In the genomic region with DNA sequence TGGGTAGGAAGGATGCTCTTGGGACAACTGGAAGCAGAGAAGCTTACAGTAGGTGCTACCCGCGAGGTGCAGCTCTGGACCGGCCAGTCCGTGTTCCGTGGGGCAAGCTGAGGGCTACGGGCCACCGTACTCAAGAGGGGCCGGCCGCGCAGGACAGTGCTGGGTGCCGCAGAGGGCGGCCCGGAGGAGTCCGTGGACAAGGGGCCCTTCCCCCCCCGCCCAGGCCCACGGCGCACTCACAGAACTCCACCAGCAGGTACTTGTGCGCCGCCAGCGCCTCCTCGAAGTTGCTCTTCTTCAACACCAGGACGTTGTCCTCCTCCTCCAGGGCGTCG, we compare ENCODE assay signal across 8 mouse cellular contexts. TPM values are rescaled to one million over a fixed set of nuclear protein-coding genes. Genes with fewer than 3 reads are reported as not detected.
DNase-seq lines count a peak whose midpoint lies in the region; ATAC-seq and TF ChIP-seq lines count a peak whose summit lies in the region.

No protein-coding gene starts in this region.

- H3K9me3 ChIP-seq in lung, embryonic 15.5 days = no peaks in the 10 kb centered on the region
- no peaks in the 10 kb centered on the region for H3K9me3 ChIP-seq in limb, embryonic 10.5 days (replicated peaks)
- H3K9me3 ChIP-seq in neural tube, embryonic 15.5 days (replicated peaks) = no peaks in the 10 kb centered on the region

- peak overlapping the region; percentile 93 for H3K27ac ChIP-seq in lung, embryonic 15.5 days
- H3K27ac ChIP-seq in embryonic fibroblast, embryonic 13.5 days (ENCODE audit: insufficient read depth, low read length) = 0 out of 2 replicates have a peak overlapping the region, but pooled peaks have one; percentile 30
- H3K27ac ChIP-seq in limb, embryonic 10.5 days = peak overlapping the region; percentile 94
- H3K27ac ChIP-seq in neural tube, embryonic 15.5 days (replicated peaks) = peak overlapping the region; percentile 91

- WGBS in lung, embryonic 15.5 days = 0% methylated on average over 23 of the region's 24 CpGs
- 0% methylated on average over 24 of the region's 24 CpGs for WGBS in limb, embryonic 10.5 days
- WGBS in neural tube, embryonic 15.5 days = under 1% methylated on average over 20 of the region's 24 CpGs

- H3K9ac ChIP-seq in lung, embryonic 15.5 days = peak overlapping the region; percentile 94
- H3K9ac ChIP-seq in neural tube, embryonic 15.5 days (replicated peaks) = peak overlapping the region; percentile 82

- intact Hi-C loops in gastrocnemius, postnatal 36 days (cut with DNase I) = no loop called here

- peaks cover 40% of the 10 kb centered on the region for H3K36me3 ChIP-seq in lung, embryonic 15.5 days
- peaks cover 55% of the 10 kb centered on the region for H3K36me3 ChIP-seq in limb, embryonic 10.5 days
- H3K36me3 ChIP-seq in neural tube, embryonic 15.5 days = peaks cover 37% of the 10 kb centered on the region

- peak overlapping the region; percentile 88 for H3K4me3 ChIP-seq in lung, embryonic 15.5 days
- H3K4me3 ChIP-seq in embryonic fibroblast, embryonic 13.5 days (ENCODE audit: insufficient read depth, low read length) = peak overlapping the region; percentile 98
- H3K4me3 ChIP-seq in limb, embryonic 10.5 days = peak overlapping the region; percentile 100
- H3K4me3 ChIP-seq in neural tube, embryonic 15.5 days (replicated peaks) = peak overlapping the region; percentile 83

- peaks cover 21% of the 10 kb centered on the region for H3K4me1 ChIP-seq in lung, embryonic 15.5 days
- peaks cover 8% of the 10 kb centered on the region; the same call in 1 of the 2 replicates for H3K4me1 ChIP-seq in embryonic fibroblast, embryonic 13.5 days (ENCODE audit: control insufficient read depth, insufficient read depth, low read length)
- peaks cover 21% of the 10 kb centered on the region for H3K4me1 ChIP-seq in limb, embryonic 10.5 days
- H3K4me1 ChIP-seq in neural tube, embryonic 15.5 days = peaks cover 28% of the 10 kb centered on the region

- ATAC-seq in lung, embryonic 15.5 days (ENCODE audit: borderline replicate concordance, extremely low read depth, low FRiP score, low TSS enrichment) = peak; percentile 32
- ATAC-seq in neural tube, embryonic 15.5 days (ENCODE audit: low FRiP score) = peak; percentile 37; the same call in 1 of the 2 replicates

- H3K4me2 ChIP-seq in lung, embryonic 15.5 days = peak overlapping the region; percentile 70
- H3K4me2 ChIP-seq in neural tube, embryonic 15.5 days = peak overlapping the region; percentile 82

- H3K27me3 ChIP-seq in lung, embryonic 15.5 days = no peaks in the 10 kb centered on the region
- H3K27me3 ChIP-seq in limb, embryonic 10.5 days (ENCODE audit: low read depth, poor library complexity, severe bottlenecking) = no peaks in the 10 kb centered on the region
- no peaks in the 10 kb centered on the region for H3K27me3 ChIP-seq in neural tube, embryonic 15.5 days (replicated peaks)

- TF ChIP-seq POLR2A in embryonic fibroblast, embryonic 13.5 days (IDR thresholded peaks at IDR 0.05; ENCODE audit: low read depth, low read length) = no peak

- DNase-seq in lung, postnatal 4 days = no peak
- no peak for DNase-seq in limb, embryonic 10.5 days (ENCODE audit: low spot score)
- no peak for DNase-seq in embryo, embryonic 11 days
- DNase-seq in gastrocnemius, postnatal 36 days = no peak
- DNase-seq in gastrocnemius, adult 18-20 months (ENCODE audit: low spot score) = no peak

- no peak for TF ChIP-seq CTCF in embryonic fibroblast, embryonic 13.5 days (IDR thresholded peaks at IDR 0.05; ENCODE audit: borderline replicate concordance, insufficient read depth, low read length)

RNA-seq across cellular contexts. Expression of a gene that starts 0.7 kb away (rescaled TPM):
- 847 and 883 TPM in 2 replicates for polyA plus RNA-seq in lung, embryonic 15.5 days (2015; fragmentation: Nextera tagmentation; extraction: Ambion mirVana)
- polyA plus RNA-seq in embryonic fibroblast, embryonic 13.5 days (2011; ENCODE audit: insufficient read length, low read depth, missing spikeins) = 846 and 907 TPM in 2 replicates
- polyA plus RNA-seq in limb, embryonic 10.5 days (2016; fragmentation: Nextera tagmentation; extraction: Ambion mirVana) = 613 and 656 TPM in 2 replicates
- 282 and 351 TPM in 2 replicates for polyA plus RNA-seq in neural tube, embryonic 15.5 days (2015; fragmentation: Nextera tagmentation; extraction: Ambion mirVana)
- total RNA-seq in gastrocnemius, postnatal 36 days (2021) = 100 to 1,000 TPM; 174 to 203 TPM
- 100 to 1,000 TPM; 188 to 221 TPM for total RNA-seq in gastrocnemius, adult 18-20 months (2021)

RNA-seq across cellular contexts. Expression of a gene that starts 9.0 kb away (rescaled TPM):
- polyA plus RNA-seq in lung, embryonic 15.5 days (2015; fragmentation: Nextera tagmentation; extraction: Ambion mirVana) = 697 and 699 TPM in 2 replicates
- polyA plus RNA-seq in embryonic fibroblast, embryonic 13.5 days (2011; ENCODE audit: insufficient read length, low read depth, missing spikeins) = 500 and 534 TPM in 2 replicates
- polyA plus RNA-seq in limb, embryonic 10.5 days (2016; fragmentation: Nextera tagmentation; extraction: Ambion mirVana) = 742 and 814 TPM in 2 replicates
- 488 and 542 TPM in 2 replicates for polyA plus RNA-seq in neural tube, embryonic 15.5 days (2015; fragmentation: Nextera tagmentation; extraction: Ambion mirVana)
- total RNA-seq in gastrocnemius, postnatal 36 days (2021) = 10 to 100 TPM; 73.1 to 77.1 TPM
- total RNA-seq in gastrocnemius, adult 18-20 months (2021) = 10 to 100 TPM; 71.0 to 89.8 TPM

RNA-seq across cellular contexts. Expression of a gene that starts 21.5 kb away (rescaled TPM):
- 0.65 and 1.7 TPM in 2 replicates for polyA plus RNA-seq in lung, embryonic 15.5 days (2015; fragmentation: Nextera tagmentation; extraction: Ambion mirVana)
- polyA plus RNA-seq in embryonic fibroblast, embryonic 13.5 days (2011; ENCODE audit: insufficient read length, low read depth, missing spikeins) = not detected in 2 replicates
- 0.25 and 0.26 TPM in 2 replicates for polyA plus RNA-seq in limb, embryonic 10.5 days (2016; fragmentation: Nextera tagmentation; extraction: Ambion mirVana)
- polyA plus RNA-seq in neural tube, embryonic 15.5 days (2015; fragmentation: Nextera tagmentation; extraction: Ambion mirVana) = 0.69 and 14.1 TPM in 2 replicates
- 100 to 1,000 TPM; 153 to 173 TPM for total RNA-seq in gastrocnemius, postnatal 36 days (2021)
- total RNA-seq in gastrocnemius, adult 18-20 months (2021) = 100 to 1,000 TPM; 140 to 577 TPM

RNA-seq across cellular contexts. Expression of a gene that starts 22.9 kb away (rescaled TPM):
- 205 and 209 TPM in 2 replicates for polyA plus RNA-seq in lung, embryonic 15.5 days (2015; fragmentation: Nextera tagmentation; extraction: Ambion mirVana)
- polyA plus RNA-seq in embryonic fibroblast, embryonic 13.5 days (2011; ENCODE audit: insufficient read length, low read depth, missing spikeins) = 65.4 and 90.1 TPM in 2 replicates
- 223 and 235 TPM in 2 replicates for polyA plus RNA-seq in limb, embryonic 10.5 days (2016; fragmentation: Nextera tagmentation; extraction: Ambion mirVana)
- polyA plus RNA-seq in neural tube, embryonic 15.5 days (2015; fragmentation: Nextera tagmentation; extraction: Ambion mirVana) = 229 and 235 TPM in 2 replicates
- 10 to 100 TPM; 19.9 to 23.8 TPM for total RNA-seq in gastrocnemius, postnatal 36 days (2021)
- total RNA-seq in gastrocnemius, adult 18-20 months (2021) = 10 to 100 TPM; 18.4 to 22.7 TPM

RNA-seq across cellular contexts. Expression of a gene that starts 25.8 kb away (rescaled TPM):
- polyA plus RNA-seq in lung, embryonic 15.5 days (2015; fragmentation: Nextera tagmentation; extraction: Ambion mirVana) = 511 and 543 TPM in 2 replicates
- polyA plus RNA-seq in embryonic fibroblast, embryonic 13.5 days (2011; ENCODE audit: insufficient read length, low read depth, missing spikeins) = 112 and 150 TPM in 2 replicates
- 720 and 728 TPM in 2 replicates for polyA plus RNA-seq in limb, embryonic 10.5 days (2016; fragmentation: Nextera tagmentation; extraction: Ambion mirVana)
- 219 and 265 TPM in 2 replicates for polyA plus RNA-seq in neural tube, embryonic 15.5 days (2015; fragmentation: Nextera tagmentation; extraction: Ambion mirVana)
- total RNA-seq in gastrocnemius, postnatal 36 days (2021) = 10 to 100 TPM; 36.1 to 41.5 TPM
- total RNA-seq in gastrocnemius, adult 18-20 months (2021) = 10 to 100 TPM; 42.8 to 48.6 TPM

Comparison
In these comparisons a context has a peak if more than half of its experiments do, and no peak if none do; other contexts are left out.
1. H3K27ac ChIP-seq: peak in every context shown above with its lines; median percentile 94 in limb, embryonic 10.5 days; 93 in lung, embryonic 15.5 days; 91 in neural tube, embryonic 15.5 days; 30 in embryonic fibroblast, embryonic 13.5 days.